Mouse (Mus musculus): ENCODE results near the gene Ctf1.
A peak's percentile ranks its signal among the peaks of the same experiment; 100 is the strongest.

DNA sequence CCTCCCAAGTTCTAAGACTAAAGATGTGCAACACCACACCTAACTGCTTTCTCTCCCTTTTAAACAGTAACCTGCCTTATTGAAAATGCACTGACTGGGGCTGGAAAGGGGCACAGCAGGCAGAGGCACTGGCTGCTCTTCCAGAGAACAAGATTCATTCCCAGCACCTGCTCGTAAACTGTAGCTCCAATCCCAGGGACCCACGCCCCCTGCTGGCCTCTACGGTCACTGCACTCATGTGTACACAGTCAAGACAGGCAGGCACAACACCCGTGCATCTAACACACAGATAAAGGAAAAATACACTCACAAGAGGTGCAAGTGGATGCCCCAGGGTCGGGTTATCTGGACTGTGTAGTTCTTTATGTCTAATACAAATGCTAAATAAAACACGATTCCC lies 35.5 kb upstream of the Ctf1 start:
- peak; percentile 62; the same call in 1 of the 2 replicates for TF ChIP-seq CTCF (IDR thresholded peaks at IDR 0.05; ENCODE audit: borderline replicate concordance, insufficient read depth, low read depth, low read length)
- TF ChIP-seq POLR2A (IDR thresholded peaks at IDR 0.05; ENCODE audit: borderline replicate concordance, insufficient read depth, low read length): no peak
